Mouse (Mus musculus) heart, embryonic 10.5 days (tissue): Measurements from ENCODE around the gene Mettl22. TPM values are rescaled to one million over a fixed set of nuclear protein-coding genes. Genes with fewer than 3 reads are reported as not detected.

Experiments used
- DNase-seq: peaks from one replicate; pipeline ENCODE4 v3.0.0-alpha.2; 2017; ENCODE audit warnings: low spot score
- H3K27ac ChIP-seq: fragments of 300-500 bp; sonication (generic); 2 replicates; pipeline ENCODE4 v1.5.1; 2016; ENCODE audit warnings: mild to moderate bottlenecking
- H3K27me3 ChIP-seq: fragments of 300-500 bp; sonication (generic); 2 replicates; pipeline ENCODE4 v1.6.1; 2016; ENCODE audit warnings: mild to moderate bottlenecking; ENCODE audit not compliant: poor library complexity, insufficient read depth, severe bottlenecking
- H3K36me3 ChIP-seq: fragments of 300-500 bp; sonication (generic); 2 replicates; pipeline ENCODE4 v1.6.1; 2016; ENCODE audit warnings: mild to moderate bottlenecking, moderate library complexity
- H3K4me1 ChIP-seq: fragments of 300-500 bp; sonication (generic); 2 replicates; pipeline ENCODE4 v1.6.1; 2016; ENCODE audit warnings: mild to moderate bottlenecking
- H3K4me3 ChIP-seq: fragments of 300-500 bp; sonication (generic); 2 replicates; pipeline ENCODE4 v1.5.1; 2016; ENCODE audit warnings: mild to moderate bottlenecking, moderate library complexity
- H3K9me3 ChIP-seq: fragments of 300-500 bp; sonication (generic); 2 replicates; pipeline ENCODE4 v1.6.1; 2016; ENCODE audit warnings: mild to moderate bottlenecking, moderate library complexity
- WGBS: fragments of 180-500 bp; shearing (Covaris S2); methylation state at CpG from one replicate; pipeline ENCODE4 v1.1.7; 2016; 5-methylcytosine and 5-hydroxymethylcytosine counted together
- polyA plus RNA-seq: library from polyadenylated mRNA; unstranded; fragments of >200 nt; fragmentation: Nextera tagmentation; extraction: Ambion mirVana; gene quantifications from 2 replicates; pipeline ENCODE4 v1.2.1, GENCODE M21; 2016

The Mettl22 gene
- polyA plus RNA-seq, 1 experiment from 2014 or later = 38.0 TPM

DNA sequence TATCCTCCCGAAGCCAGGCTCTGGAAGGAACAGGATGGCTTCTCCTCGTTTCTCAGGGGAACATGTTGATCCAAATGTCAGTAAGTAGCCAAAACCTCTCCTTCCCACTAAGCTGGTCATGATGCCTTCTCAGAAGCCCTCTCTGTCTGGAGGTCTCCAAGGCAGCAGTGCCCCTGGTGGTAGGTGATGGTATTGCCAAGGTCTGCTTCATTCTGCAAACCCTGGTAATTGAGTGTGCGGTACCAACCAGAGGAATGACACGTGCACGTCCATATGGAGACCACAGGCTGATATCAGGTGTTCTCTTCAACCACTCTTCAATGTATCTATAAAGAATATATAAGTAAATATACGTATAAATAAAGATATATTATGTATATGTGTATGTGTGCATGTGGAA lies 11.5 kb upstream of the Mettl22 start:
- DNase-seq = peak; percentile 75
- H3K27me3 ChIP-seq = peaks cover 4% of the 10 kb centered on the region
- 31% methylated on average over 6 of the region's 6 CpGs for WGBS
- H3K4me3 ChIP-seq = no peak overlapping the region
- H3K36me3 ChIP-seq = no peaks in the 10 kb centered on the region
- no peaks in the 10 kb centered on the region for H3K9me3 ChIP-seq
- H3K4me1 ChIP-seq = no peaks in the 10 kb centered on the region
- no peak overlapping the region for H3K27ac ChIP-seq

DNA sequence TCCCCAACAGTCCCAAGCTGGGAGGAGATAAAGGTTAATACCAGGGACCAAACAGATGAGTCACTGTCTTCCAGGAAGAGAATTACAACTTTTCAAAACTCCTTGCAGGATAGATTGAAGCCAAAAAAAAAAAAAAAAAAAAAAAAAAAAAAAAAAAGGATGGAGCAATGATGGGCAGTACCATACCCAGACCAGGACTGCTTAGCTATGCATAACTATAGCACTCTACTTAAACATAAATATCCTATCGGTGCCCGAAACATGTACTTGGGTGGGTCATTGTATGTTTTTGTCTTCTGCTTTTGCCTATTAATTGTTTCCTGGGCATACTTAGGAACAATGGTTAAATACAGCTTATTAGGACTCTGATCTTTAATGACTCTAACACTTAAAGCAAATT lies 456 bp upstream of the Mettl22 start:
- Histone ChIP-seq H3K27ac (peak overlapping the region; percentile 95; the same call in 1 of the 2 replicates), H3K27me3 (peaks cover 8% of the 10 kb centered on the region; the same call in 1 of the 2 replicates), H3K36me3 (peaks cover 4% of the 10 kb centered on the region; the same call in 1 of the 2 replicates), H3K9me3 (no peaks in the 10 kb centered on the region), H3K4me1 (peaks cover 7% of the 10 kb centered on the region; the same call in 1 of the 2 replicates), H3K4me3 (peak overlapping the region; percentile 84)
- WGBS = 71% methylated on average over 2 of the region's 2 CpGs
- DNase-seq = no peak

DNA sequence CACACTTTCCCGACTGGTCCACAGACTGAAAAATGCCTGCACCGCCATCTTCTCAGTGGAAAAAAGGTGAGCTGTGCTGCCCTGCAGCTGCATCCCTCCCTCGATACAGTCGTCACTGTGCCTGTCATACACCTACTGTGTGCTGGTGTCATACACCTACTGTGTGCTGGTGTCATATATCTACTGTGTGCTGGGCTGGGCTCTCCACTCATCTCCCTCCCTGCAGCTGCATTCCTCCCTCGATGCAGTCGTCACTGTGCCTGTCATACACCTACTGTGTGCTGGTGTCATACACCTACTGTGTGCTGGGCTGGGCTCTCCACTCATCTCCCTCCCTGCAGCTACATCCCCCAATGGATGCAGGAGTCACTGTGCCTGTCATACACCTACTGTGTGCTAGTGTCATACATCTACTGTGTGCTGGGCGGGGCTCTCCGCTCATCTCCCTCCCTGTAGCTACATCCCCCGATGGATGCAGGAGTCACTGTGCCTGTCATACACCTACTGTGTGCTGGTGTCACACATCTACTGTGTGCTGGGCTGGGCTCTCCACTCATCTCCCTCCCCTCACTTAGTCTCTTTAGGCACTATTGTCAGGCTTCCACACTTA lies 16.9 kb downstream of the Mettl22 start:
- H3K4me1 ChIP-seq = no peaks in the 10 kb centered on the region
- 91% methylated on average over 9 of the region's 9 CpGs for WGBS
- DNase-seq = peak; percentile 71
- H3K36me3 ChIP-seq = peaks cover 60% of the 10 kb centered on the region
- H3K4me3 ChIP-seq = no peak overlapping the region
- no peaks in the 10 kb centered on the region for H3K9me3 ChIP-seq
- H3K27me3 ChIP-seq = no peaks in the 10 kb centered on the region
- H3K27ac ChIP-seq = no peak overlapping the region

DNA sequence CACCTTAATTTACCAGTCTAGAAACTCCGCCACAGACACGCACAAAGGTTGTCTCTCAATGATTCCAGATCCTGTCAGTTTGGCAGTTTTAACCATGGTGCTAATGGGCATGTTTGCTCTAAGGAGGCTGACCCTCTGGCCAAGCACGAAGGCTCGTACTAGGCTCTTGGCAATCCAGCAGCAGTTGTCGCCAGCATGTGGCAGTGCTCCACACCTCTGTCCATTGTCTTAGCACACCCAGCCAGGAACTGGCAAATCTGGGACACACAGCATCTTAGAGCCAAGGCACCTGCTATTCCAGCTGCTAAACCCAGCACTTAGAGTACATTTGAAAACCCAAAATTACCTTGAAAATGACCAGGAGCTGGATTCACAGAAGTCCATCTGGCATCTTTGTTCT lies 18.8 kb downstream of the Mettl22 start:
- WGBS = 87% methylated on average over 5 of the region's 5 CpGs
- H3K36me3 ChIP-seq = peaks cover 49% of the 10 kb centered on the region
- peak; percentile 70 for DNase-seq

DNA sequence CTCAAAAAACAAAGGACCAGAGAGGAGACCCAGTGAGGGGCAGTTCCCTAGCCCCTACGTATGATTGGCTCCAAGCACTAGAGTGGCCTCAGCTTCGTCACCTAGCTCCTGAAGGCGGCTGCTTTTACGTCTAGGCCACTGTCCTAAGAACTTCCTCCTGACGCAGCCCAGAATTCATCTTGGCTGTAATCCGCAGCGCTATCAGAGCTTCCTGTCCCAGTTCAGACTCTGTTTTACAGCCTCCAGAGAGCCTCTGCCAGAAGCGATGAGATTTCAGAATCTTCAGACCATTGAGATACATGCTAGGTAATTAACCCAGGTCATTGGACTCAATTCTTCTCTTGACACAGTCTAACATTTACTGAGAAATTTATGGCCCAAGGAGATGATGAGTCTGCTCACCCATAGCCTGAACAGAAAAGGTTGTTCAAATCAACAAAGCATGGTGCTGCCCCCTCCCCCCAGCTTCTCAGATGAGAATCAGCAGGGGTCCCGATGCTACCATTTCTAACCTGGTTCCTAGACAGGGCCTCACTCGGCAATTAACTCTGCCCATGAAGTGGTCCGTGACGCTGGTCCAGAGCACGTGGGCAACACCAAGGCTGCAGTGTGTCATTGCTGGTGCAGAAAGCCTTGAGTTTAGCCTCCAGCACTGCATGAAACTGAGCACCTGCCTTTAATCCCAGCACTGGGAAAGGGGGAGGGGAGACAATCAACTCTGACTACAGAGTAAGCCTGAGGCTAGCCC lies 21.3 kb downstream of the Mettl22 start:
- H3K27me3 ChIP-seq = no peaks in the 10 kb centered on the region
- DNase-seq = no peak
- no peak overlapping the region for H3K27ac ChIP-seq
- peaks cover 28% of the 10 kb centered on the region; the same call in 1 of the 2 replicates for H3K36me3 ChIP-seq
- H3K4me3 ChIP-seq = no peak overlapping the region
- WGBS = 46% methylated on average over 13 of the region's 13 CpGs
- no peaks in the 10 kb centered on the region for H3K9me3 ChIP-seq
- H3K4me1 ChIP-seq = no peaks in the 10 kb centered on the region

More for the DNA sequence above, 18.8 kb downstream of the Mettl22 start:
- Histone ChIP-seq H3K9me3 (no peaks in the 10 kb centered on the region), H3K4me1 (no peaks in the 10 kb centered on the region), H3K4me3 (no peak overlapping the region), H3K27me3 (no peaks in the 10 kb centered on the region), H3K27ac (no peak overlapping the region)

DNA sequence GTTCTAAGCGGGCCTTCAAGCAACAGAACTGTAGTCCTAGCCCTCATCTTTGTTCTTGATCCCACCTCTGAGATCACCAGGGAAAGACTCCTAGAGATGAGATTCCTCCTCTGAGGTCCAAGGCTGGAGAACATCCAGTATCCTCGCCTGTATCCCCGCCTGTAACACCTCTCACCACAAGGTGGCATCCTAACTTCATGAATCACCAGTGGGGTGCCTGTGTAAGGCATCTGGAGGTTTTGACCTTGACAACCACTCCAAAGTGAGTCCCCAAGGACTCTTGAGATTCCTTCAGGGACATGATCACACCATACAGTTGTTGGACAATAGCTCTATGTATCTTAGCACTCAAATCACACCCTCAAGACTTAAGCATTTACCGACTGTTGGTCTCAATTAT lies 23.7 kb downstream of the Mettl22 start:
- no peak overlapping the region for H3K4me3 ChIP-seq
- no peaks in the 10 kb centered on the region for H3K27me3 ChIP-seq
- H3K4me1 ChIP-seq = no peaks in the 10 kb centered on the region
- WGBS = 19% methylated on average over 4 of the region's 4 CpGs
- H3K9me3 ChIP-seq = no peaks in the 10 kb centered on the region
- peak; percentile 87 for DNase-seq
- peaks cover 10% of the 10 kb centered on the region; the same call in 1 of the 2 replicates for H3K36me3 ChIP-seq
- H3K27ac ChIP-seq = peak overlapping the region; percentile 57; the same call in 1 of the 2 replicates

DNA sequence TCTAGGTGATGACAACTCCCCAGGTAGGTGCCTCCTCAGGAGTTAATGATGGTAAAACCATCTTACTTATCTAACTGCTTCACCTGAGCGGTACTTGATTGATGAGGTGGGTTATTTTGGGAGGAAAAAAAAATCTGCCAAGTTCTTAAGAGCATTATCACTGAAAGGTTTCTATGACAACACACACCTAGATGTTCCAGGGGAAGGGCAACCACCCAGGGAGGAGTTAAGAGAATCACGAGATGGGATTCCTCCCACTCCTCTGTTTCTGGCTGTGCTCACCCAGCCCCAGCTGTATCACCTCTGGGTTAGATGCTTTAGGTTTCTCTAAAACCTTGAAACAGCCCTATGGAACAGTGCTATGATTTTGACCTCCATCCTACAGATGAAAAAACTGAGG lies 26.4 kb downstream of the Mettl22 start:
- Histone ChIP-seq H3K9me3 (no peaks in the 10 kb centered on the region), H3K4me3 (no peak overlapping the region), H3K27me3 (no peaks in the 10 kb centered on the region), H3K4me1 (no peaks in the 10 kb centered on the region), H3K36me3 (no peaks in the 10 kb centered on the region), H3K27ac (no peak overlapping the region)
- no peak for DNase-seq
- WGBS = 62% methylated on average over 2 of the region's 2 CpGs

DNA sequence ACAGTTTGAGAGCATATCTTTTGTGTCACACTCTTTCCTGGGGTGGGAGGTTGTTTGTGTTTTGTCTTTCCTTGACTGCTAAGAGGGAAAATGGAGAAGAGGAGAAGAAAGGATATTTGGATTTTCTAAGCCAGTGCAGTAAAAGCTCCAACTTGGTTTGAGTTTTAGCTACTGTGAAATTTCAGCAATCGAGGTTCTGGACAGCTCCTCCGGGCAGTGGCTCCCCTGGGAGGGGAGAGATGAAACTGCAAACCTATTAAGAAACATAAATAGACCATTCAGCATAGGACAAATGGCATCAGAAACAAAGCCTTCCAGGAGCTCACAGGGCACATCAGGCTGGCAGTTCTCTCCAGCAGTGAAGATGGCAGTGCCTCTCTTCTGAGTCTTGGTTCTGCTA lies 33.7 kb downstream of the Mettl22 start:
- Histone ChIP-seq H3K36me3 (no peaks in the 10 kb centered on the region), H3K27me3 (no peaks in the 10 kb centered on the region), H3K4me1 (no peaks in the 10 kb centered on the region), H3K4me3 (no peak overlapping the region), H3K27ac (no peak overlapping the region), H3K9me3 (no peaks in the 10 kb centered on the region)
- no peak for DNase-seq
- 48% methylated on average over 2 of the region's 2 CpGs for WGBS

DNA sequence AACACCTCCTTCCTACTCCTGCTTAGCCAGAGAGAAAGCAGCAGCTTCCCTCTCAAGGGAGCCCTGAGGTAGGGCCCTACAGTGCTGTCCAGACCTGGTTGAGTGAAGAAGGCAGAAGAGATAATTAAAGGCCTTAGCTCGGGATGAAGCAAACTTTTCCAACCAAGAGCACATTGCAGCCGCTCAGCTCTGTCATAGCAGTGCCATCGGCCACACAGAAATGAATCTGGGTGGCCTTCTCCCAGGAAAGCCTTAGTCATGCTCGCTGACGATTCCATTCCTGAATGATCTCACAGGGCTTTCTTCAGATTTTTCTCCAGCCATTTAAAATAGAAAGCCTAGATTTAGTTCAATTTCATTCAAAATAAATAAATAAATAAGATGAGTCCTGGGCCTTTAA lies 39.3 kb downstream of the Mettl22 start:
- peaks cover 11% of the 10 kb centered on the region; the same call in 1 of the 2 replicates for H3K27me3 ChIP-seq
- no peaks in the 10 kb centered on the region for H3K9me3 ChIP-seq
- WGBS = 64% methylated on average over 5 of the region's 5 CpGs

DNA sequence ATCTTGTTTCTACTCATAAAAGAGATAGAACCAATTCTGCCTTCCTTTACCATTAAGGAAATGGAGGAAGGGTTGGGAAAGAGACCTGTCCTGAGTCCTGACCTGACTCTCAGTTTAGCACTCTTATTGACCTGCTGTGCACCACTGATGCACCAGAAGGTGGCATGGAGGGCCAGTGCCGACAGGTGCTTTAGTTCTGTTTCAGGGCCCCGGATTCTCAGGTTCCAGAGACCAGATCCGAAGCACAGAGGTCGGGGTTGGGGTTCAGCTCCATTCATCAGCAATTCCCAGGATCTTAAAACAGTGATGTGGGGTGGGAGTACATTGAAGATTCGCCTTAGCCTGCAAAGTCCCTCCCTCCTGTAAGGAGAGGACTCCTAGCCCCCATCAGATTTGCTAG lies 42.2 kb downstream of the Mettl22 start:
- H3K27ac ChIP-seq = no peak overlapping the region
- 4% methylated on average over 5 of the region's 5 CpGs for WGBS
- H3K9me3 ChIP-seq = no peaks in the 10 kb centered on the region
- peaks cover 3% of the 10 kb centered on the region; the same call in 1 of the 2 replicates for H3K36me3 ChIP-seq
- peak overlapping the region; percentile 73 for H3K4me3 ChIP-seq
- H3K27me3 ChIP-seq = peaks cover 15% of the 10 kb centered on the region; the same call in 1 of the 2 replicates
- DNase-seq = no peak
- H3K4me1 ChIP-seq = peaks cover 21% of the 10 kb centered on the region

More for the DNA sequence above, 39.3 kb downstream of the Mettl22 start:
- Histone ChIP-seq H3K36me3 (no peaks in the 10 kb centered on the region), H3K27ac (no peak overlapping the region), H3K4me3 (no peak overlapping the region), H3K4me1 (peaks cover 21% of the 10 kb centered on the region)
- no peak for DNase-seq

DNA sequence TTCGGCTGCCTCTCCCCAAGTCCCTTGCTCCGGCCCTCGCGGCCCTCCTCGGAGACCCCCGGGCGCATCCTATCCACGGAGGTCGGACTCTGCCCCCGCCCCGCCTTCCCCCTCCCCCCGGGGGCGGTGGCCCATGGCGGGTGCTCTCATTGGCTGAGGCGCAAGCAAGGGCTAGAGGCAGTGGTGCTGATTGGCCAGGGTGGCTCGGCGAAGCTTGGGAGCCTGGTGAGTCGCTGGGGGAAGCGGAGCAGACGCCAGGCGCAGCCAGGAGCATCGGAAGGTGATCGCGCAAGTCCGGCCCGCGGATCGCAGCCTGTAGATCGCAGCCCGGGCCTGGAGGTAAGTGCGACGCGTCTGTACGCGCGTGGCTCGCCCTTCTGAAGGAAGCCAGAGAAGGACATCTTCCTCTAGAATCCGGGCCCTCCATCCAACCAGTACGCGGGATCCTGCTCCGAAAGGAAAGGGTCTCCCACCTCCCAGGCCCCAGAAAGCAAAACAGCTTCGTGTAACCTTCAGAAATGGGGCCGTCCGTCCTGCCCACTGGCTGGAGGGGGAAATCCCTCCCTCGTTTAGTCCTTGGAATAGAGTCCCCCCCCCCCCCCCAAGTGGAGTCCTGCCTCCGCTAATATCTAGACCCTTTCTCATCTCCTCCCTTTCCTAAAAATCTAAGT lies 42.8 kb downstream of the Mettl22 start, which contains the start of gene Abat:
Gene Abat, plus strand, starts transcription at position 194 of the 671 bp plus-strand sequence.
- Histone ChIP-seq H3K9me3 (no peaks in the 10 kb centered on the region), H3K36me3 (peaks cover 3% of the 10 kb centered on the region; the same call in 1 of the 2 replicates), H3K4me3 (peak within 1 kb of the TSS; percentile 73), H3K27ac (peak within 1 kb of the TSS; percentile 85), H3K27me3 (peaks cover 15% of the 10 kb centered on the region; the same call in 1 of the 2 replicates), H3K4me1 (peaks cover 26% of the 10 kb centered on the region)
- under 1% methylated on average over 46 of the region's 46 CpGs for WGBS
- DNase-seq = peak; percentile 98

DNA sequence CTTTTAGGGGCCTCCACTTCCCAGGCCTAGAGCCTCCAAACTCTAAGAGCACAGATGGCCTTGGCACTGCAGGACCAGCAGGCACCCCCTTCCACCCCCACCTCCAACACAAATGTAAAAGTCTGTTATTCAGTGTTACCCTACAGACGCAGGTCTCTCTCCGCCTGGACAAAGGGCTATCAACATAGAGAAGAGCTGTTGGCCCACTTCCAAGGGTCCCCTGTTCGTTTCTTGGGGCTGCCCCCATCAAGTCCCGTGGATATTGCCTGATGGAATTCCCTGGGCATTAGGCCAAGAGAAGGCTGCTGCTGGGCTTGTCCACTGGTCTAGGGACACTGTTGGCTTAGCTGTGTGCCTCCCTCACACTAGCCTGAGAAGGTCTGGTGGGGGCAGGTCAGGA lies 43.6 kb downstream of the Mettl22 start:
- peaks cover 29% of the 10 kb centered on the region for H3K4me1 ChIP-seq
- 26% methylated on average over 4 of the region's 4 CpGs for WGBS
- peaks cover 3% of the 10 kb centered on the region; the same call in 1 of the 2 replicates for H3K36me3 ChIP-seq
- peak overlapping the region; percentile 85; the same call in 1 of the 2 replicates for H3K27ac ChIP-seq
- H3K4me3 ChIP-seq = peak overlapping the region; percentile 73
- no peaks in the 10 kb centered on the region for H3K9me3 ChIP-seq
- peaks cover 15% of the 10 kb centered on the region; the same call in 1 of the 2 replicates for H3K27me3 ChIP-seq
- no peak for DNase-seq
